Mouse (Mus musculus) forebrain, embryonic 16.5 days (tissue): ENCODE data around the gene Sephs2. TPM values are rescaled to one million over a fixed set of nuclear protein-coding genes. Genes with fewer than 3 reads are reported as not detected.

Experiments
- ATAC-seq: fragments of 200-750 bp; cut with Nextera tagmentation; 2 replicates; pipeline ENCODE4 v1.8.0; 2017; ENCODE audit warnings: mild to moderate bottlenecking, moderate library complexity
- H3K27ac ChIP-seq: fragments of 300-500 bp; sonication (generic); 2 replicates; pipeline ENCODE4 v1.5.1; 2014; ENCODE audit warnings: low read length, control low read depth
- H3K27me3 ChIP-seq: fragments of 300-500 bp; sonication (generic); replicated peaks from 2 replicates; pipeline ENCODE4 v1.6.1; 2014; ENCODE audit warnings: low read length; ENCODE audit not compliant: control insufficient read depth, insufficient read depth
- H3K36me3 ChIP-seq: fragments of 300-500 bp; sonication (generic); 2 replicates; pipeline ENCODE4 v1.6.1; 2014; ENCODE audit not compliant: control insufficient read depth, insufficient read depth
- H3K4me1 ChIP-seq: fragments of 300-500 bp; sonication (generic); replicated peaks from 2 replicates; pipeline ENCODE4 v1.6.1; 2014; ENCODE audit warnings: low read length; ENCODE audit not compliant: control insufficient read depth, insufficient read depth
- H3K4me2 ChIP-seq: fragments of 300-500 bp; sonication (generic); 2 replicates; pipeline ENCODE4 v1.6.1; 2014; ENCODE audit warnings: mild to moderate bottlenecking, low read length, control low read depth
- H3K4me3 ChIP-seq: fragments of 300-500 bp; sonication (generic); replicated peaks from 2 replicates; pipeline ENCODE4 v1.5.1; 2014; ENCODE audit warnings: mild to moderate bottlenecking, low read length, control low read depth
- H3K9ac ChIP-seq: fragments of 300-500 bp; sonication (generic); replicated peaks from 2 replicates; pipeline ENCODE4 v1.6.1; 2014; ENCODE audit warnings: low read depth, low read length, control low read depth
- H3K9me3 ChIP-seq: fragments of 300-500 bp; sonication (generic); 2 replicates; pipeline ENCODE4 v1.6.1; 2016; ENCODE audit warnings: low read length; ENCODE audit not compliant: control insufficient read depth
- WGBS: fragments of 180-500 bp; shearing (Covaris S2); extraction: QIAGEN DNeasy Blood & Tissue Kit; methylation state at CpG from one replicate; pipeline ENCODE4 v1.1.7; 2014; 5-methylcytosine and 5-hydroxymethylcytosine counted together
- polyA plus RNA-seq: library from polyadenylated mRNA; unstranded; fragments of >200 nt; fragmentation: Nextera tagmentation; extraction: Ambion mirVana; gene quantifications from 2 replicates; pipeline ENCODE4 v1.2.1, GENCODE M21; 2015

Gene Sephs2
- polyA plus RNA-seq, 1 experiment from 2014 or later, result 48.3 TPM

DNA sequence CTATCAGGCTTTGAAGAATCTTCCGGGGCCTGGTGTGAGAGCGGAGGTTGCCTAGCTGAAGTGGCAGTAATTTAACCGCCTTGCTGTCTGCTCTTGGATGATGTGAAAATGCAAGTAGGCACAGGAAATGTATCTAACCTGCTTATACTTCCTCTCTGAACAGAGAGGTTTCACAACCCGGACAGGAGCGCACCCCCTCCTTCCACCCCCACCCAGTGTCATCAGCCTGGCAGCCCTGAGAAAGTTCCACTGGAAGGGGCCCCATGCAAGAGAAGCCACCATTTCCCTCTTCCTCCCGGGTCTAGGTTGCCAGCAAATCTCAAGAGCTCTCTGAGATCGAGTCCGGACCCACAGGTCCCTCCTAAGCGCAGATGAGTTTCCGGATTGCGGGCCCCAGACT lies 22.2 kb upstream of the Sephs2 start, which contains the start of gene Itgal:
Itgal (plus strand) TSS at position 163 of the 400 bp plus-strand sequence.
- ATAC-seq, result no peak
- Histone ChIP-seq H3K4me1 (no peaks in the 10 kb centered on the region), H3K9me3 (no peaks in the 10 kb centered on the region), H3K27ac (no peak within 1 kb of the TSS), H3K36me3 (no peaks in the 10 kb centered on the region), H3K4me3 (no peak within 1 kb of the TSS), H3K27me3 (no peaks in the 10 kb centered on the region), H3K9ac (no peak within 1 kb of the TSS), H3K4me2 (no peak within 1 kb of the TSS)
- WGBS, result 87% methylated on average over 11 of the region's 11 CpGs

DNA sequence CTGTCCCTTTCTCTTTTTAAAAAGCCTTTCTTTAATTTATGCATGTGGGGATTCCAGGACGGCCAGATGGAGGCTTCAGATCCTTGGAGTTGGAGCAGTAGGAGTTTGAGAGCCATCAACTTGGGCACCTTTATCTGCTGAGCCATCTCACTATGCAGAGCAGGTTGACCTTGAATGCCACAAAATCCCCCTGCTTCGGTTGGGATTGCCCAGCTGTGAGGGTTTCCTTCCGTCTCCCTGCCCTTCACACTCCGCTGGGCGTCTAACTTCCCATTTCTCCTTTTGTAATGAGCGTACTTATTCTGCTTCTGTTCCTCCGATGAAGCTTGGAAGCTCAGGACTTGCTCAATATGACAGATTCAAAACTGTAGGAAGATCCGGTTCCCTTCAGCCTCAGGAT lies 16.3 kb upstream of the Sephs2 start:
- H3K4me3 ChIP-seq, result no peak overlapping the region
- peaks cover 10% of the 10 kb centered on the region for H3K9me3 ChIP-seq
- no peaks in the 10 kb centered on the region for H3K27me3 ChIP-seq
- no peak for ATAC-seq
- 62% methylated on average over 8 of the region's 8 CpGs for WGBS
- no peaks in the 10 kb centered on the region for H3K36me3 ChIP-seq
- H3K4me2 ChIP-seq, result no peak overlapping the region
- H3K4me1 ChIP-seq, result no peaks in the 10 kb centered on the region
- H3K27ac ChIP-seq, result no peak overlapping the region
- H3K9ac ChIP-seq, result no peak overlapping the region

DNA sequence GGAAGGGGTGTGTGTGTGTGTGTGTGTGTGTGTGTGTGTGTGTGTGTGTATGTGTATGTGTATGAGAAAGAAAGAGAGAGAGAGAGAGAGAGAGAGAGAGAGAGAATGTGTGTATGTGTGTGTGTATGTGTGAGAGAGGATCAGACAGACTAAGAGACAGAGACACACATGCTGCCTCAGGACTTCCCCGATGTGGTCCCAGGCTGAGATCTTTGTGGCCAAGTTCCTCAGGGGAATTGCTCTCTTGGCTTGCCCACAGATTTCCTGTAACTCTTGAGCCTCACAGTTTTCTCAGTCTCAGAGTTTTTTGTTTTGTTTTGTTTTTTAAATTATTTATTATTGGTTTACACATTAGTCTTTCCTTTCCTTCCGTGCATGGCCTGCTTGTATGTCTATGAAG lies 15.5 kb upstream of the Sephs2 start:
- H3K4me1 ChIP-seq, result no peaks in the 10 kb centered on the region
- no peak overlapping the region for H3K27ac ChIP-seq
- no peak overlapping the region for H3K4me2 ChIP-seq
- H3K9ac ChIP-seq, result no peak overlapping the region
- H3K4me3 ChIP-seq, result no peak overlapping the region
- no peak for ATAC-seq
- WGBS, result 83% methylated on average over 2 of the region's 2 CpGs
- no peaks in the 10 kb centered on the region for H3K36me3 ChIP-seq
- H3K9me3 ChIP-seq, result peaks cover 10% of the 10 kb centered on the region
- no peaks in the 10 kb centered on the region for H3K27me3 ChIP-seq

DNA sequence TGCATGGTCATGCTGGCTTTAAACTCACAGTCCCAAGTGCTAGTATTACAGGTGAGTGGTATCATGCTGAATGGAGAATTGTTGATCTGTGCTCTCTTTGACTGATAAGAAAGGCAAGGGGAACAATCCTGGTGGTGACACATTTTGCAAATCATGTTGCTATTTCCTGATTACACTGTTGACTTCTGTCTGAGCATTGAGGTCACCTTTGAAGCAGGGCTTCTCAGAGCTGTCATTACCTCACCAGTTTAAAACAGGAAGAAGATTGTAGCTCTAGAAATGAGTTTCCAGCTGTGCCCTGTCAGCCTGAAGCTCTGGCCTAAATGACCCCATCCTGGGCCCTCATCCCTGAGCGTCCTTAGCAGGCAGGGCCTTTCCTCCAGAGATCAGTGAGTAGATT lies 14.1 kb upstream of the Sephs2 start:
- Histone ChIP-seq H3K9me3 (peaks cover 10% of the 10 kb centered on the region), H3K27ac (no peak overlapping the region), H3K4me1 (no peaks in the 10 kb centered on the region), H3K4me3 (no peak overlapping the region), H3K9ac (no peak overlapping the region), H3K4me2 (no peak overlapping the region), H3K36me3 (no peaks in the 10 kb centered on the region), H3K27me3 (no peaks in the 10 kb centered on the region)
- no peak for ATAC-seq
- 65% methylated on average over 1 of the region's 1 CpGs for WGBS

DNA sequence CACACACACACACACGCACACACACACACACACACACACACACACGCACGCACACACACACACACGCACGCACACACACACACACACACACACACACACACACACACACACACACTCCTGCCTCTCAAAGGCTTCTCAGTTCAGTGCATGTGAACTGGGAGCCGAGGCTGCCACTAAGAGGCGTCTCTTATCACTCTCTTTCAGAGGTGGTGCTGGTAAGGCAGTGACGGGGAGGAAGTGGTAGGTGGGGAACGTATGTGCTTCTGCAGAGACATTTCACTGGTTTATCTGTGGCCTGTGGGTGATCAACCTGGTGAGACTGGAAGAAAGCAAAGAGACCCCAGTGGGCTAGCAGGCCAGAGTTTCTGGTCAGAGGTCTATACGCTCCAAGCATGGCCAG lies 11.3 kb upstream of the Sephs2 start:
- ATAC-seq, result no peak
- H3K36me3 ChIP-seq, result no peaks in the 10 kb centered on the region
- no peaks in the 10 kb centered on the region for H3K27me3 ChIP-seq
- no peak overlapping the region for H3K4me2 ChIP-seq
- WGBS, result 69% methylated on average over 10 of the region's 10 CpGs
- no peak overlapping the region for H3K9ac ChIP-seq
- H3K4me1 ChIP-seq, result no peaks in the 10 kb centered on the region
- no peak overlapping the region for H3K4me3 ChIP-seq
- no peak overlapping the region for H3K27ac ChIP-seq
- peaks cover 10% of the 10 kb centered on the region for H3K9me3 ChIP-seq

DNA sequence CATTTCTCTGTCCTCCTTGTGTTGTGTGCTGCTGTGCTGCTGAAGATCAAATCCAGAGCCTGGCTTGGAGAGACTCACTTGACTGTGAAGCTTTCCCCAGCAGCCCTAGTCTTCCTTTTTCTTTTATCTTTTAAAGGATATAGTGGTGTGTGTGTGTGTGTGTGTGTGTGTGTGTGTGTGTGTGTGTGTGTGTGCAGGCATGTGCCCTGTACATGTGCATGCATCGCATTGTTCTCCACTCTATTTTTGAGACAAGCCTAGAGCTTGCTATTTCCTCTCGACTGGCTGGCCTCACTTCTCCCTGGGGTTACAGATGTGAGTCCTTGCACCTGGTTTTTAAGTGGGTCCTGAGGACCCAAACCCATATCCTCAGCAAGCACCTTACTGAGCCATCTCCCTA lies 8.3 kb upstream of the Sephs2 start:
- Histone ChIP-seq H3K9ac (no peak overlapping the region), H3K4me3 (no peak overlapping the region), H3K27me3 (no peaks in the 10 kb centered on the region), H3K4me1 (no peaks in the 10 kb centered on the region), H3K27ac (no peak overlapping the region), H3K36me3 (no peaks in the 10 kb centered on the region), H3K9me3 (no peaks in the 10 kb centered on the region), H3K4me2 (no peak overlapping the region)
- ATAC-seq, result no peak
- 93% methylated on average over 2 of the region's 2 CpGs for WGBS

DNA sequence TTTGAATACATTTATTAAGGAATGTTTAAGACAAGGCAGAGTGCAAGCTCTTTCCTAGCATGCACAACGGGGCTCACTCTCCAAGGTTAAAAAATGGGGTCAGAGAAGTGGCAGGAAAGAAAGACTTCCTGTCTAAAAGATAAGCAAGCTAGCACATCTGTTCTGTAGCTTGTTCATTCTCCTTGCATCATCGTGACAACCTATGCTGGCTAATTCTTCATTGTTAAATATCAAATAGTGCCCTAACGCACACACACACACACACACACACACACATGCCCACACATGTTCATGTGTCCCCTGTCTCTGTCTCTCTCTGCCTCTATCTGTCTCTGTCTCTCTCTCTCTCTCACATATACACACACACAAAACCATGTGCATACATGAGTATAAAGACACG lies 7.3 kb upstream of the Sephs2 start:
- ATAC-seq, result no peak
- no peaks in the 10 kb centered on the region for H3K4me1 ChIP-seq
- H3K27me3 ChIP-seq, result no peaks in the 10 kb centered on the region
- no peaks in the 10 kb centered on the region for H3K9me3 ChIP-seq
- H3K4me2 ChIP-seq, result no peak overlapping the region
- H3K36me3 ChIP-seq, result no peaks in the 10 kb centered on the region
- no peak overlapping the region for H3K4me3 ChIP-seq
- no peak overlapping the region for H3K9ac ChIP-seq
- 79% methylated on average over 4 of the region's 4 CpGs for WGBS
- H3K27ac ChIP-seq, result no peak overlapping the region

DNA sequence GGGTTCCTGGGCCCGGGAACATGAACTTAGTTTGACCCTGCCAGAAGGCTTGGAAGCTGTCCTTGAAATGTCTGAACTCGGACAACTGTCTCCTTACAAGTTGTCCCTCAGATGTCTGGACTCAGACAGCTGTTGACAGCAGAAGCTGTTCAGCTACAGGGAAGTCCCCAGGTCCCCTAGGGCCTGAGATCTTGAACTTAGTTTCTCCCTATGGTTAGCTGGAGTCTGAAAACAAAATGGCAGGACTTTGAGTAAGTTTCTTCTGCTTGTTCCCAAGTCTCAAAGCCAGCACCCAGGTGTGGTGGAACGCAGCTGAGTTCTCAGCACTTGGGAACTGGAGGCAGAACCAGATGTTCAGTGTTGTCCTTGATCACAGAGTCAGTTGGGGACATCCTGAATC lies 6.2 kb upstream of the Sephs2 start:
- WGBS, result 86% methylated on average over 3 of the region's 3 CpGs
- H3K9me3 ChIP-seq, result no peaks in the 10 kb centered on the region
- no peak overlapping the region for H3K9ac ChIP-seq
- no peaks in the 10 kb centered on the region for H3K4me1 ChIP-seq
- no peaks in the 10 kb centered on the region for H3K36me3 ChIP-seq
- H3K27me3 ChIP-seq, result no peaks in the 10 kb centered on the region
- H3K27ac ChIP-seq, result no peak overlapping the region
- ATAC-seq, result no peak
- no peak overlapping the region for H3K4me3 ChIP-seq
- H3K4me2 ChIP-seq, result no peak overlapping the region

DNA sequence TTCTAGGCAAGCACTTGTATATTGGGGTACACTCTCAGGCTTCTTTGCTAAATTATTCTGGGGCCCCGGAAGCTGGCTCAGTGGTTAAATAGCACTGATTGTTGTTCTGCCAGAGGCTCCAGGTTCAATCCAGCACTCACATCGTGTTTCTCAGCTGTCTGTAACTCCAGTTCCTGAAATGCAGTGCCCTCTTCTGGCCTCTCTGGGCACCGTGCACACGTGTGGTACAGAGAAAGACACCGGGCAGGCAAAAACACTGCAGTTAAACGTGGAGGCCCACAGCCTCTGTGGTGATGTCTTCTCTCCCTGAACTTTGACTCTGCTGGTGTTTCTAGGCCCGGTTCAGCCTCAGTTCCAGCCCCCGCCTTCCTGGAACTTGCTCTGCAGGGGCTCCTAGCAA lies 4.5 kb upstream of the Sephs2 start:
- Histone ChIP-seq H3K9me3 (no peaks in the 10 kb centered on the region), H3K4me1 (peaks cover 4% of the 10 kb centered on the region), H3K36me3 (no peaks in the 10 kb centered on the region), H3K9ac (no peak overlapping the region), H3K4me3 (no peak overlapping the region), H3K27ac (no peak overlapping the region), H3K27me3 (no peaks in the 10 kb centered on the region), H3K4me2 (no peak overlapping the region)
- WGBS, result 19% methylated on average over 8 of the region's 8 CpGs
- no peak for ATAC-seq

DNA sequence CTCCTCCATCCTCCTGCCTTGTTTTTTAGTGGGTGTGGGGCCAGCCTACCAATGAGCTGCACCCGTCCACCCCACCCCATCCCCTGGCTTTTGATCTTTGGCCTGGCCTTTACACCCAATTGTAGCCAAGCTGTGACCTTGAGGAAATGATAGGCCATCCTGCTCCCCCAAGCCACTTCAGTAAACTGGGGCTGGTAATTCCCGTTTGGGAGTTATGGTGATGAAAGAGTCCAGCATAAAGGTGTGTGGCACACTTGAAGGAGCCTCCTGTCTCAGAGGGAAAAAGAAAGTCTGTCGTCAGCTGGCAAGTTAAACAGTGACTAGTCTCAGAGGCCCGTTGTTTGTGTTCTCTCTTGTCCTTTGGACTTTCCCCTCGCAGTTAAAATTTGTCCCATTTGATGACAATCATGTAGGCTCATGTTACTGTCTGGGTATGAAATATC lies 2.7 kb upstream of the Sephs2 start:
- no peak overlapping the region for H3K4me3 ChIP-seq
- no peak overlapping the region for H3K27ac ChIP-seq
- peaks cover 20% of the 10 kb centered on the region for H3K4me1 ChIP-seq
- H3K36me3 ChIP-seq, result no peaks in the 10 kb centered on the region
- no peaks in the 10 kb centered on the region for H3K9me3 ChIP-seq
- H3K4me2 ChIP-seq, result no peak overlapping the region
- no peak for ATAC-seq
- no peaks in the 10 kb centered on the region for H3K27me3 ChIP-seq
- 80% methylated on average over 5 of the region's 5 CpGs for WGBS
- H3K9ac ChIP-seq, result no peak overlapping the region
